Mouse (Mus musculus): ENCODE data around the gene Tbc1d14.

- TF ChIP-seq POLR2A (IDR thresholded peaks at IDR 0.05; ENCODE audit: low read depth, low read length) (no peak), CTCF (conservative IDR thresholded peaks at IDR 0.05; ENCODE audit: insufficient read depth, insufficient read length, low read depth, low read length) (no peak)
These were observed 107.8 kb downstream of the Tbc1d14 start for GRCm38 (mm10) chr5:36485306-36485705.
